Mouse (Mus musculus) right cerebral cortex, adult 18-20 months (tissue): ENCODE results near the gene Pecam1.
"Not testable (repeated sequence)": the region's sequence is repeated elsewhere in the genome, so short reads cannot be mapped to it uniquely, and the experiment has no call there.

Experiments
- DNase-seq: peaks from one replicate; pipeline ENCODE4 v3.0.0; 2022; ENCODE audit warnings: mixed read lengths

Pecam1 gene

GRCm38 (mm10) chr11:106750121-106750751 lies at the start of gene Pecam1:
Pecam1 (minus strand) TSS chr11:106750628.
- DNase-seq, result no peak

GRCm38 (mm10) chr11:106795679-106796078 lies 45.3 kb upstream of the Pecam1 start:
- DNase-seq, result no peak

GRCm38 (mm10) chr11:106793846-106794245 lies 43.4 kb upstream of the Pecam1 start:
- no peak for DNase-seq

GRCm38 (mm10) chr11:106789649-106790048 lies 39.2 kb upstream of the Pecam1 start:
- DNase-seq, result no peak

GRCm38 (mm10) chr11:106788775-106789459 lies 38.5 kb upstream of the Pecam1 start, which contains the start of the genes Ddx5 and Cep95:
Ddx5 (minus strand) TSS chr11:106789185.
Cep95 (plus strand) TSS chr11:106789252.
- peak; percentile 96 for DNase-seq

GRCm38 (mm10) chr11:106788026-106788774 lies 37.8 kb upstream of the Pecam1 start:
- DNase-seq, result peak; percentile 97

GRCm38 (mm10) chr11:106787131-106788025 lies 37.0 kb upstream of the Pecam1 start:
- DNase-seq, result peak; percentile 87

- no peak for DNase-seq
Measured at GRCm38 (mm10) chr11:106785043-106785442, 34.6 kb upstream of the Pecam1 start.

GRCm38 (mm10) chr11:106784476-106784875 lies 34.0 kb upstream of the Pecam1 start:
- DNase-seq, result no peak

- no peak for DNase-seq
Measured at GRCm38 (mm10) chr11:106782841-106783764, 32.7 kb upstream of the Pecam1 start.

- not testable (repeated sequence) for DNase-seq
Measured at GRCm38 (mm10) chr11:106782271-106782670, 31.8 kb upstream of the Pecam1 start.

- DNase-seq, result no peak
Measured at GRCm38 (mm10) chr11:106780590-106781220, 30.3 kb upstream of the Pecam1 start.

GRCm38 (mm10) chr11:106780089-106780425 lies 29.6 kb upstream of the Pecam1 start:
- DNase-seq, result no peak

GRCm38 (mm10) chr11:106779388-106780088 lies 29.1 kb upstream of the Pecam1 start, which contains the start of gene Polg2:
Polg2 (minus strand) TSS chr11:106779537.
- DNase-seq, result peak; percentile 94

- DNase-seq, result no peak
Measured at GRCm38 (mm10) chr11:106778589-106779387, 28.4 kb upstream of the Pecam1 start.

- no peak for DNase-seq
Measured at GRCm38 (mm10) chr11:106778132-106778531, 27.7 kb upstream of the Pecam1 start.

- no peak for DNase-seq
Measured at GRCm38 (mm10) chr11:106777395-106777794, 27.0 kb upstream of the Pecam1 start.

GRCm38 (mm10) chr11:106776960-106777359 lies 26.5 kb upstream of the Pecam1 start:
- DNase-seq, result no peak

- no peak for DNase-seq
Measured at GRCm38 (mm10) chr11:106773061-106773460, 22.6 kb upstream of the Pecam1 start.
